Mouse (Mus musculus) E14TG2a.4 (cell line): ENCODE results near the gene Ech1.

ENCODE experiments used
- CTCF ChIP-seq: conservative IDR thresholded peaks from 2 replicates; pipeline ENCODE4 v1.5.1; 2014; ENCODE audit warnings: low read length
- POU5F1 ChIP-seq: IDR thresholded peaks from 2 replicates; pipeline ENCODE4 v1.6.1; 2014; ENCODE audit warnings: low read length, borderline replicate concordance

DNA sequence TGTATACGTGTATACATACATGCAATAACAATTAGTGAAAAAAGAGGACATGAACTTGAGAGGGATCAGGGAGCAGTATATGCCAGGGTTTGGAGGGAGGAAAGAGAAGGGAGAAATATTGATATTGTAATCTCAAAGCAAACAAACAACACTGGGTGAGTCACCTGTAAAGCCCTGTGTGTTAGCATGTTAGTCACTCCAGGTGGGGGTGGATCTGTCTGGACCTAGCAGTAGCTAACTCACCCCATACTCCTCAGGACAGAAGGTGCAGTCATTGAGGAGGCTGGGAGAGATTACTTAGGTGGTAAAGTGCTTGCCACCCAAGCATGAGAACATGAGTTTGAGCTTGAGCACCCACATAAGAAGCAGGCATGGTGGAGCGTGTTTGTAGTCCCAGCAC, 34.9 kb downstream of the Ech1 start:
- TF ChIP-seq CTCF: no peak
- TF ChIP-seq POU5F1: no peak
